Mouse (Mus musculus) adrenal gland (tissue): ENCODE measurements around the gene Atp23.
"Not testable (repeated sequence)": the region's sequence is repeated elsewhere in the genome, so short reads cannot be mapped to it uniquely, and the experiment has no call there.

Source experiments
- intact Hi-C: fragments of 180-260 bp; cut with DNase I; formaldehyde crosslinking; loops from one replicate; pipeline ENCODE4 v1.15.1; 2025

The Atp23 gene

GRCm38 (mm10) chr10:126827941-126828593 lies 73.1 kb downstream of the Atp23 start:
- intact Hi-C loops: no loop called here

- intact Hi-C loops: no loop called here
Measured at GRCm38 (mm10) chr10:126826982-126827381, 74.2 kb downstream of the Atp23 start.

DNA sequence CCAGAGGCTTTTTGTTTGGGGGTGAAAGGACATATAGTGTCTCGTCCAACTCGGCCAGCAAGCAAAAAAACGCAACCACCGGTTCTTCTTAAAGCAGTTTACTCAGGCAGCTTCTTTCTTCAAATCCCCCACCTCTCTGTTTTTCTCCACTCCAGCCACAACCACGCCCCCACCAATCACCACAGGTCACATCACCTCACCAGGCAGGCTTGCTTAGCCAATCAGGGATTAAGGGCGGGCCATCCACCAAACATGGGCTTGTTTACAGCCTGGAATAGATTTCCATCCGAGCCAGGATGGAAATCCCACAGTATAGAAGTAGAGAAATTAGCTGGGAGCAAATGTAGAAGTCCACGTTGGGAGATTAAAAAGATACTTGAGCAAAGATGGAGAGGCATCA lies 74.9 kb downstream of the Atp23 start:
- intact Hi-C loops: not testable (repeated sequence)

DNA sequence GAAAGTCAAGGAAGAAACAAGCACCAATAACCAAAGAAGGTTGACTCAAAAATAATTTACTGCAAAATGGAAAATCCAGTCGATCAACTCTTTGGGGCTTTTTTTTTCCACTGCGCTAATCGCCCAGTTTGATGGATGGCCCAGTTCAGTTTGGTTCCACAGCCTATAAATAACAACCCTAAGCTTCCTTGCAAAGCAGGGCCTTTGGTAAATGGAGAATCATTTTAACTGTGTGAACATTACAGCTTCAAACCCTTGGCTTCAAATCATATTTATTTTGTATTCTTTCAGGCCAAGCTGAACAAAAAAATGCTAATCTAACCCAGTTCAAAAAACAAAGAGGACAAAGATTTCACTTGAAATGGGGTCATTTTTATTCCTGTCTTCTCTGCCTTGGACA lies 78.7 kb downstream of the Atp23 start:
- intact Hi-C loops: no loop called here
